Mouse (Mus musculus) liver, postnatal 0 days (tissue): ENCODE data around the gene Klhl29.

Experiments used
- CTCF ChIP-seq: sonication (generic); IDR thresholded peaks from 2 replicates; pipeline ENCODE4 v1.5.1; 2016; ENCODE audit warnings: antibody characterized with exemption, low read depth
- EP300 ChIP-seq: IDR thresholded peaks from 2 replicates; pipeline ENCODE4 v1.6.1; 2016; ENCODE audit warnings: antibody characterized with exemption, low read depth, mild to moderate bottlenecking

DNA sequence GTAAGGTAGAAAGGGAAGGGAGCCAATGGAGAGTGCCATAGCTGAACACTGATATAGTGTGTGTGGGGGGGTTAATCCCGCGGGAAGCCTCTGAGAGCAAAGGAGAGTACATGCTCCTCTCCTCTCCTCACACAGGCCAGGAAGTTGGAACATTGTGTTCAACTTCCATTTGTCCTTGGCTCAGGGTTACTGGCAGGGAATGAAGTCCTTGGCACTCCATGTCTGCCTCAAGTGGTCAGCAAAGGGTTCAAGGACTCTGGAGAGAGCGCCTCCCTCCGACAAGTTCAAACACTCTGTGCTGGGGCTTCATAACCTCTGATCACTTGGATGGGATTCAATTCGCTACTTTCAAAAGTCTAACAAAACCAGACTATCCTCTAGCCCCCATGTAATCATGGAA lies 71.6 kb downstream of the Klhl29 start:
- TF ChIP-seq CTCF, result no peak
- TF ChIP-seq EP300, result no peak
